Mouse (Mus musculus) small intestine, adult 2 months (tissue): ENCODE measurements around the gene Reps2.

ENCODE experiments used
- CTCF ChIP-seq: fragments of 200-500 bp; IDR thresholded peaks from 2 replicates; pipeline ENCODE4 v1.5.1; 2012; ENCODE audit warnings: low read depth, mild to moderate bottlenecking, control low read depth, inconsistent platforms, low read length, moderate library complexity, mixed read lengths; ENCODE audit not compliant: insufficient replicate concordance, insufficient read length; ENCODE audit errors: extremely low read depth
- POLR2A ChIP-seq: fragments of 200-500 bp; IDR thresholded peaks from 2 replicates; pipeline ENCODE4 v1.6.1; 2012; ENCODE audit warnings: low read depth, mild to moderate bottlenecking, control low read depth, inconsistent platforms, low read length, moderate library complexity

GRCm38 (mm10) chrX:162462156-162462555 lies 181.3 kb downstream of the Reps2 start:
- TF ChIP-seq CTCF (no peak), POLR2A (no peak)
